Mouse (Mus musculus) layer of hippocampus, adult 2 months (tissue): ENCODE results near the gene Coq7. TPM values are rescaled to one million over a fixed set of nuclear protein-coding genes. Genes with fewer than 3 reads are reported as not detected.

Source experiments
- DNase-seq, 2 experiments: peaks; one replicate each; pipeline ENCODE4 v3.0.0; 2022; ENCODE audit warnings: low spot score in 2 of 2
- H3K27ac ChIP-seq: fragments of 200-600 bp; 2 replicates; pipeline ENCODE4 v1.8.1; 2022
- H3K4me3 ChIP-seq: fragments of 200-600 bp; 2 replicates; pipeline ENCODE4 v1.8.1; 2022; ENCODE audit warnings: mild to moderate bottlenecking
- CTCF ChIP-seq: fragments of 200-600 bp; conservative IDR thresholded peaks from 2 replicates; pipeline ENCODE4 v1.8.1; 2022; ENCODE audit warnings: antibody characterized with exemption, mild to moderate bottlenecking, moderate library complexity
- total RNA-seq, 2 experiments: library from RNA; stranded (reverse); gene quantifications; 2 replicates each; pipeline ENCODE4 v1.2.3; 2021

Coq7 gene
- total RNA-seq, 2 experiments from 2014 or later = 35.3 to 35.4 TPM

DNA sequence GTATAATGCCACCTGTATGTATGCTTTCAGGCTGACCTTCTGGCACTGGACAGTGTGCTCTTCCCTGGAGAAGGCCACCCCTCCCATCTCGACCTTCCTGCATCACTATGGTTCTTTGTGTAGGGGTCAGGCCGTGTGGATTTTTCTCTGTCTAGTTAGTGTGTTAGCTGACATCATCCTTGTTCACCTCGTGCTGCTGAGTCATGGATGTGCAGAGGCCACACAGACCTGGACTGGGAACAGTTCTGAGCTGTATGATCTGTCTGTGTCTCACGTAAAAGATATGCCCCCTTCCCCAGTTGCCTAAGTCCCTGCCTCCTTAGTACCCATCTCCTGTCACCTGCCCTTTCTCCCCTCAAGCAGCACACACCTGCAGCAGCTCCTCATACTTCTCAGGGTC is 6.2 kb downstream of the Coq7 start:
- no peak for TF ChIP-seq CTCF
- Histone ChIP-seq H3K27ac (no peak overlapping the region), H3K4me3 (no peak overlapping the region)
- no peak for DNase-seq

DNA sequence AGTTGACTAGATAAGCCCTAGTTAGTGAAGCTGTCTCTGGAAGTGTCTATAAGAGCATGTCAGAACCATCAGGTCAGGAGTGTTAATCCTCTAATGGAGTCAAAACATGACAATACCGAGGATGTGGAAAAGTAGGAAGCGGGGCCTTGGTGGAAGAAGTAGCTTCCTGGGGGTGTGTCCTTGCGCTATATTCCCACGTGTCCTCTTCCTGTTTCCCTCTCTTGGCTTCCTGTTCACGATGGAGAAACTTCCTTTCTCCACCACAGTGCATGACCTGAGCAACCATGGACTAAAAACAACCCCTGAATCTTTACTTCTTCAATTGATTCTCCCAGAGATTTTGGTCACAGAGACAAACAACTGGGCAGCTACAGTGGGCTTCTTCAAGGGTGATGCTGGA is 11.1 kb downstream of the Coq7 start:
- Histone ChIP-seq H3K27ac (no peak overlapping the region), H3K4me3 (no peak overlapping the region)
- no peak for TF ChIP-seq CTCF
- no peak for DNase-seq

DNA sequence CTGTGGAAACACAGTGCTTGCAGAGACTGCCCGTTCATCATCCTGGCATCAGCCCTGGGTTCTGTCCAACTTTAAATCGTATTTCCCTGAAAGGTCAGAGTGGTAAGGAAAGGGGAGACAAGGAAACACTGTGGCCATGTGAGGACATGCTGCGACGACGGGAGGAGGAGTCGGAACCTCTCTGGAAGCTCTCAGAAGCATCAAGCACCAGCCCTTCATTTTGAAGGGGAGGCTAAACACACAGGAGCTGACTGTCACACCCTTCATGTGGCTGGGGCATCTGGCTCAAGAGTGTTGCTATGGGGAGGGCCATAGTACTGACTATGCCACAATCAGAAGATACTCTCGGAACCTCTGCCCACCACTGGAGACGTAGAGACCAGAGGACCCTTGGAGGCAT is 13.5 kb downstream of the Coq7 start:
- TF ChIP-seq CTCF = no peak
- H3K4me3 ChIP-seq = no peak overlapping the region
- no peak overlapping the region for H3K27ac ChIP-seq
- DNase-seq = no peak

DNA sequence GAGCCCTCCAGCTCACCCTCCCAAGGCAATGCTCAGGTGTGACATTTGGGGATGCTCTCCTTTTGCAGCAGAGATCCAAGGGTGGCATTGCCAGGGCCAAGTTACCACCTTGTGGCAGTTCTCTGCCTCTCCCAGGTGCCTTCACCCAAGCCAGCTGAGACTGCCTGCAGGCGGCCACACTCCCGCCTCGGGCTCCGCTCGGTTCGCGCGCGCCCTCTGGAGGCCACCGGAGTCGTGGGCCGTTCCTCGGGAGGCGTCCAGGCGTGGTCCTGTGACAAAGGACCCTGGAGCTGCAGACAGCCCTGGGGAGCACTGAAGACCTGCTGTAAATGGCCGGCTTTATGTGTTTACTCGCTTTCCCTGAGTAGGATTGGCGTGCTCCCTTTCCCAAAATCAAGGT is 14.5 kb downstream of the Coq7 start:
- Histone ChIP-seq H3K4me3 (no peak overlapping the region), H3K27ac (no peak overlapping the region)
- peak; percentile 99 for TF ChIP-seq CTCF
- peak; percentile 46 to 78 for DNase-seq

DNA sequence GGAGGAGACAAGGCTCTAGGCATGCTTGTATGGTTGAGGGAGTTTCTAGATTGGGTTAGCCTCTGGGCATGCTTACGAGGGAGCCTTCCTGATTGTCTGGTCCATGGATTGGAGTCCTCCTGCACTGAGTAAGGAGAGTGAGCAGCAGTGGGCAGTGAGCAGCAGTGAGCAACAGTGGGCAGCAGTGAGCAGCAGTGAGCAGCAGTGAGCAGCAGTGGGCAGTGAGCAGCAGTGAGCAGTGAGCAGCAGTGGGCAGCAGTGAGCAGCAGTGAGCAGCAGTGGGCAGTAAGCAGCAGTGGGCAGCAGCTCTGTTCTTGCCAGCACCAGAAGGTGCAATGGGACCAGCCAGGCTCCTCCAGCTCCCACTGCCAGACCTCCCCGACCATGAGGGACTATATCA is 15.3 kb downstream of the Coq7 start:
- DNase-seq = no peak
- 0 out of 2 replicates have a peak, but pooled peaks have one; percentile 32 for TF ChIP-seq CTCF

DNA sequence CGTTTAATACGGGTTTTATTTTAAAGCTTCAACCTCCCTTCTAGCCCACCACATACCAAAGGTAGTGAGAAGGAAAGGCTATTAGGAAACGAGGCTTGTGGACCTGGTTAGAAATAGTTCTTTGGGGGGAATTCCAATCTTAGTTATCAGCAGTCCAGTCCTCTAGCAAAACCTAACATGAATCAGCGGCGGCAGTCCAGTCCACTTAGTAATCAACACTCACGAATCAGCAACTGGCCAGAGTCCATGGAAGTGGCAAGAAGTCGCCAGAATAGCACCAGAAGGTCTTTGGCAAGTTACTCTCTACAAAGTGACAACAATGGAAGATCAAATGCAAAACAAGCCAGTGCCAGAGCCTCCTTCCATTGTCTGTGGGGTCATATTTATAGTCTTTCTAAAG is 24.6 kb downstream of the Coq7 start:
- Histone ChIP-seq H3K4me3 (no peak overlapping the region), H3K27ac (no peak overlapping the region)
- DNase-seq = no peak
- TF ChIP-seq CTCF = no peak

More for the DNA sequence above, 15.3 kb downstream of the Coq7 start:
- no peak overlapping the region for H3K4me3 ChIP-seq
- no peak overlapping the region for H3K27ac ChIP-seq

DNA sequence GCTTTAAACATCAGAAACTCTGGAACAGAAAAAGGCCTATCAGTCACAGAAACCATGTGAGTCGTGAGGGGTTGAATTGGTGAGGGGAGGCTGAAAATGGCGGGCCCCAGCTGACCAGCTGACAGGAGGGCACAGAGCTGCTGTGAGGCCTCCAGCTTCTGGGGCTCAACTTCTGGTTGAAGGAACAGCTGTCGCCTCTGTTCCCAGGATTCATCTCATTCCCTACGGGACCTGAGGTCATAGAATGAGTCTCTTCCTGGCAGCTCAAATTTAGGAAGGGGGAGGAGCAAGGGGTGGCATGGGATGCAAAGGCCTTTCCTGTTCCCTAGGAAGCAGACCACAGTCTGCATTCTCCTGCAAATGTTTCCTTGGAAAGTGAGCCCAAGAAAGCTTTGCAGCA is 29.3 kb downstream of the Coq7 start:
- DNase-seq = no peak
- no peak overlapping the region for H3K27ac ChIP-seq
- no peak for TF ChIP-seq CTCF
- no peak overlapping the region for H3K4me3 ChIP-seq

DNA sequence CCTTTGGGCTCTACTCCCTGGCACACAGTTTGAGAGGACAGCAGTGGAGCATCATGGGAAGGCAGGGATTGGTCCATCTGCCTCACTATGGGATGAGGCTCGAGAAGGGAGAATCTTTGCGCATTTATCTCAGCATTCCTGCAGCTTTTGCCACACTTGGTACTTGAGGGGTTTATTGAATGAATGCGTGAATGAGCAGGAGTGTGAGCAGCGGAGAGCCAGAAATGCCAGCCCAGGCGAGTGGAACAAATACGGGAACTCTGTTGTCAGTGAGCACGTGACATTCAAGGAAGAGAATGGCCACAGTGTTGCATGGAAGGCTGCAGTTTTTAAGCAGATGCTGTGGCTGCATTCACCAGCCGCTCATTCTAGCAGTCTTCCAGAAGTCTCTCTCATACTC is 30.8 kb downstream of the Coq7 start:
- DNase-seq = no peak
- Histone ChIP-seq H3K27ac (no peak overlapping the region), H3K4me3 (no peak overlapping the region)
- TF ChIP-seq CTCF = no peak

DNA sequence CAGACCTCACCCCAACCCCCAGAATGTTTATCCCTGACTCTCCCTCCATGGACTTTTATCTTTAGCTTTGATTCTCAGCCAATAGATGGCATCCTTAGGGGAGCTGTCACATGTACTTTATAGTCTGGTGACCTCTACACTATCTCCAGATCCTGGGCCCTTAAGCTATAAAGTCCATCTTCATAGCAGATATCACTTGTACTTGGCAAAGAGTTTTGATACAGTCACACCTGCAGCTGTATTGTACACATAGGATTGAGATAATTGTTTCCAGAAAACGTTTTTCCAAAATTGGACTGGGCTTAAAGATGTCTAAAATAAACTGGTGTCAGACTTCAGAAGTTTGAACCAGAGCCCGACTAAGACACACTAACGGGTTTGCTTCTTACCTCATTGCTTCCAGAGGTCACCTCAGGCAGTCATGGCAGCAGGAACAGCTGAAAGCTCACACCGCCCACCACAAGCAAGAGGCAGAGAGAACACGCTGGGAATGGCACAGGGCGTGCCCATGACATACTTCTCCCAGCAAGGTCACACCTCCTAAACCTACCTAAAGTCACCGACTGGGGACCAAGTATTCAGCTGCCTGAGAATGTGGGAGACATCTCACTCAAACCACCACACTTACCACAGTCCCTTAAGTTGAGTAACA is 33.2 kb downstream of the Coq7 start:
- H3K27ac ChIP-seq = no peak overlapping the region
- H3K4me3 ChIP-seq = no peak overlapping the region
- no peak for DNase-seq
- no peak for TF ChIP-seq CTCF

DNA sequence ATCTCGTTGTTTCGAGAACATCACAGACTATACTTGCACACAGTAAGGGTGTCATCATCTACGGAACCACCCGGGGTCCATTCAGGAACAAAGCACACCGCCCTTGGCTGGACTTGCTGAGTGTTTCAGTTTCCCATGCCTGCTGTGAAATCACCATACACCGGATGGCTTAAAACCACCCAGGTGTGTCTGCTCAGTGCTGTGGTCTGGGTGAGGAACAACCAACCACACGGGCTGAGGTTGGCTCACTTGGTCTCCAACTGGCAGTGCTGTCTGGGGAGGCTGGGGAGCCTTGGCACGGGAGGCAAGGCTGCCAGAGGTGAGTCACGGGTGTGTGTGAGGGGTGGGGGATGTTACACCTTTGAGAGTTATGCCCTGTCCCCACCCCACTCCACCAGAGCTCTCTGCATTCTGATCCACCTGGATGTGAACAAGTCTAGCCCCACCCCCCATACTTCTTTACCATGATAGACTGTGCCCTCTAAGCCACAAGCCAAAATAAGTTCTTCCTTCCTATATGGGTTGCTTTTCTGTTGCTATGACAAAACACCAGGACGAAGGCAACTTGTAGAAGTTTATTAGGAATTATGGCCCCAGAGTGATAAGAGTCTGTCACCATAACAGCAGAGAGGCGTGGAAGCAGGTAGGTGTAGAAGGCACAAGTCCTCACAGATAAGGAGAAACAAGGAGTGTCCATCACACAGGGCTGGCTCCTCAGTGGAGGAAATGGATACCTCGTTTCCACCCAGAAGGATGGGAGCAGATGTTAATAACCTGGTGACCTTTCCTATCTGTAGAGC is 34.0 kb downstream of the Coq7 start:
- no peak for DNase-seq
- Histone ChIP-seq H3K4me3 (no peak overlapping the region), H3K27ac (no peak overlapping the region)
- TF ChIP-seq CTCF = no peak

DNA sequence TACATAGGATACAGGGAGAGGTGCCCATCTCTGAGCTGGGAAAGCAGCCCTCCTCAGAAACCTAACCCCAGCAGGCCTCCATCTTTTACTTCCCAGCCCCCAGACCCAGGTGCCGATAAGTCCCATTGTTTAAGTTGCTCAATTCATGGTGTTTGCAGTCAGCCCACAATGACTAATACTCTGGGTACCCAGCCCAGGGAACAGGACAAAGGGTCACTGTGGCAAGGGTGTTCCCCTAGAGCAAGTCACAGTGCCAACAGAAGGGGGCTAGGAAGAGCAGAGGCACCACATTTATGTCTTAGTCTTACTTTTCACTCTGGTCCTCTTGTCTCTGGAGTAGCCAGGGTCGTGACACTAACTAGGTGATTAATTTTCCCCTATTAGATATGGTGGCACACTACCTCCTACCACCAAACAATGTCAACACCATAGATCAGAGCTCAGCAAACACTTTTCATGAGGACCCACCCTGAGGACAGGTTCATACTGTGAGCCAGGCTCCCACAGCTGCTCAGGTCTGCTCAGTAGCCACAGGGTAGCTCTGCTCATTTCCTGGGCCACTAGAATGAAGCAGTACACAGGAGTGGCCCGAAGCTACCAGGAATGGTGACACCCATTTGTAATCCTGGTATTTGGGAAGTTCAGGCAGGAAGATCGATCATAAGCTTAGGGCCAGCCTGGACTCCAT is 38.1 kb downstream of the Coq7 start:
- Histone ChIP-seq H3K4me3 (no peak overlapping the region), H3K27ac (no peak overlapping the region)
- no peak for DNase-seq
- TF ChIP-seq CTCF = no peak

DNA sequence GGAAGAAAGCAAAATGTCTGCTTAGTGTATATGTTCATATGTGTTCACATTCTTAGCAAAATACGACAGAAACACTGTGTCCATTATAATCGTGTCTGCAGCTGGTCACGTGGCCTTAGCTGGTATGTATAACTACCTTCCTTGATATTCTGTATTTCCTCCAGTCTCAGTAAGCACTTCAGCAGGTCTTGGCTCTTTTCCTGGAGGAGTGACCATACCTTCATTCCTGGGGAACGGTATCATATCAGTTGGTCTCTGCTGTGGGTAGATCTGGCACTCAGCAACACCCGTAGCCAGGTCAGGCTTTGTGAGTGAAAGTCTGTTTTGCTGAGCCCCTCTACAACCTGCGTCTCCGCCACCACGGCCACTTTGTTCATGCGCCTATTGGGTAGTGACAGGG is 39.3 kb downstream of the Coq7 start:
- no peak for DNase-seq
- TF ChIP-seq CTCF = no peak
- Histone ChIP-seq H3K27ac (no peak overlapping the region), H3K4me3 (no peak overlapping the region)

DNA sequence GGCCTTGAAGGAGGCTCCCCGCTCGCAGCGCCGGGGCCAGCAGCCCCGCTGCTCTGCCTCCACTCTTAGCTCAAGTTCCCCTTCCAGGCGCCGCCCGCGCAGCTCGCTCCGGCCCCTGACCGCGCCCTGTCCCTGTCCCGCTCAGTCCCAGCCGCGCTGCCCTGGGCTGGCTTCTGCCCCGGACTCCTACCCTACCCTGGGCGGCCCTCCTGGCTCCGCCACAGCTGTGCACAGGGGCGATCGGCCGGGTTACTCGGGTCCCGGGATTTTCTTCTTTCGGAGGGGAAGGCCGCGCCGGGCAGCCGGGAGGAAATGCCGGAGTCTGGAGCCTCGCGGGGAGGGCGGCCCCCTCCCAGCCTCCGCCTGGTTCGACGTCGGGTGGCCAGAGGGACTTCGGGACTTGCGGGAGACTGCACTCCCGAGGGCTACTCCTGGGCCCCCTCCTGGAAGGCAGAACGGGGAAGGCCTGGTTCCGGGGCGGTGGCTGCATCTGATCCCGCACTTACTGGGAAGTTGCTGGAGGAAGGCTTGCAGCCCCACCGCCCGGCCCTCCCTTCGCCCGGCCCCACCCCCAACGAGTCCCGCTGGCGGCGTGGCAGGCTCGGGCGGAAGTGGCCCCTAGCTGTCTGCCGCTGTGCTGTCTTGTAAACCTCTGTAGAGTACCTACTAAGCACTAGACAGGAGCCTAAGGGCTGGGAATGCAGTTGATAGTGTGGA is 41.6 kb downstream of the Coq7 start, which contains the start of gene Itpripl2:
TSS of gene Itpripl2 (minus strand) at position 545 of the 717 bp plus-strand sequence.
- TF ChIP-seq CTCF = no peak; the same call in 1 of the 2 replicates
- Histone ChIP-seq H3K27ac (peak within 1 kb of the TSS; percentile 79), H3K4me3 (peak within 1 kb of the TSS; percentile 61)
- peak in 1 of 2 experiments; percentile 18 for DNase-seq
